Mouse (Mus musculus) testis, adult 2 months (tissue): ENCODE data around the gene Mob3b.

Experiments used
- CTCF ChIP-seq: fragments of 200-500 bp; IDR thresholded peaks from 2 replicates; pipeline ENCODE4 v1.5.1; 2012; ENCODE audit warnings: low read depth, mild to moderate bottlenecking, inconsistent platforms, low read length, moderate library complexity; ENCODE audit not compliant: control insufficient read depth, insufficient read depth, insufficient replicate concordance
- POLR2A ChIP-seq: fragments of 200-500 bp; IDR thresholded peaks from 2 replicates; pipeline ENCODE4 v1.6.1; 2012; ENCODE audit warnings: low read depth, mild to moderate bottlenecking, inconsistent platforms, low read length, moderate library complexity; ENCODE audit not compliant: control insufficient read depth

- TF ChIP-seq CTCF (no peak), POLR2A (no peak)
Measured at GRCm38 (mm10) chr4:34922177-34922870, 235.0 kb downstream of the Mob3b start.
